Mouse (Mus musculus) intestine, postnatal 0 days (tissue): ENCODE measurements around the gene Epdr1. TPM values are rescaled to one million over a fixed set of nuclear protein-coding genes. Genes with fewer than 3 reads are reported as not detected.

Experiments used
- ATAC-seq: fragments of 200-750 bp; cut with Nextera tagmentation; 2 replicates; pipeline ENCODE4 v1.8.0; 2017; ENCODE audit warnings: mild to moderate bottlenecking, moderate TSS enrichment, moderate library complexity
- H3K27ac ChIP-seq: fragments of 300-500 bp; sonication (generic); 2 replicates; pipeline ENCODE4 v1.5.1; 2014; ENCODE audit warnings: mild to moderate bottlenecking, low read depth, low read length, moderate library complexity
- H3K27me3 ChIP-seq: fragments of 300-500 bp; sonication (generic); replicated peaks from 2 replicates; pipeline ENCODE4 v1.6.1; 2014; ENCODE audit warnings: low read length, mixed read lengths; ENCODE audit not compliant: control insufficient read depth, insufficient read depth
- H3K36me3 ChIP-seq: fragments of 300-500 bp; sonication (generic); 2 replicates; pipeline ENCODE4 v1.6.1; 2014; ENCODE audit warnings: mild to moderate bottlenecking, moderate library complexity; ENCODE audit not compliant: control insufficient read depth, insufficient read depth
- H3K4me1 ChIP-seq: fragments of 300-500 bp; sonication (generic); replicated peaks from 2 replicates; pipeline ENCODE4 v1.6.1; 2014; ENCODE audit warnings: antibody characterized with exemption, low read length, mixed read lengths; ENCODE audit not compliant: control insufficient read depth, insufficient read depth
- H3K4me2 ChIP-seq: fragments of 300-500 bp; sonication (generic); replicated peaks from 2 replicates; pipeline ENCODE4 v1.6.1; 2014; ENCODE audit warnings: low read depth, mild to moderate bottlenecking, moderate library complexity
- H3K4me3 ChIP-seq: fragments of 300-500 bp; sonication (generic); 2 replicates; pipeline ENCODE4 v1.5.1; 2014; ENCODE audit warnings: low read depth, low read length
- H3K9ac ChIP-seq: fragments of 300-500 bp; sonication (generic); 2 replicates; pipeline ENCODE4 v1.6.1; 2014; ENCODE audit warnings: mild to moderate bottlenecking, low read depth, low read length
- H3K9me3 ChIP-seq: fragments of 300-500 bp; sonication (generic); 2 replicates; pipeline ENCODE4 v1.6.1; 2016; ENCODE audit warnings: mixed run types; ENCODE audit not compliant: control insufficient read depth
- CTCF ChIP-seq: sonication (generic); IDR thresholded peaks from 2 replicates; pipeline ENCODE4 v1.5.1; 2016; ENCODE audit warnings: low read depth, mild to moderate bottlenecking, control low read depth, antibody characterized with exemption, moderate library complexity
- WGBS: fragments of 180-500 bp; shearing (Covaris S2); extraction: QIAGEN DNeasy Blood & Tissue Kit; methylation state at CpG from one replicate; pipeline ENCODE4 v1.1.7; 2014; 5-methylcytosine and 5-hydroxymethylcytosine counted together
- polyA plus RNA-seq: library from polyadenylated mRNA; unstranded; fragments of >200 nt; fragmentation: Nextera tagmentation; extraction: Ambion mirVana; gene quantifications from 2 replicates; pipeline ENCODE4 v1.2.1, GENCODE M21; 2015

Gene Epdr1
- 10.8 TPM in 2 replicates for polyA plus RNA-seq

- Histone ChIP-seq H3K4me2 (peak within 1 kb of the TSS; percentile 99), H3K4me1 (peaks cover 13% of the 10 kb centered on the region; the same call in 1 of the 2 replicates), H3K36me3 (no peaks in the 10 kb centered on the region), H3K27ac (peak within 1 kb of the TSS; percentile 21; the same call in 1 of the 2 replicates), H3K4me3 (peak within 1 kb of the TSS; percentile 60), H3K9me3 (no peaks in the 10 kb centered on the region), H3K27me3 (peaks cover 15% of the 10 kb centered on the region), H3K9ac (peak within 1 kb of the TSS; percentile 74)
- WGBS, result under 1% methylated on average over 46 of the region's 46 CpGs
- ATAC-seq, result peak; percentile 81
- peak; percentile 80 for TF ChIP-seq CTCF
These were observed at the start of gene Epdr1 for GRCm38 (mm10) chr13:19619216-19619927. TSS of gene Epdr1 (minus strand) at chr13:19619927.

GRCm38 (mm10) chr13:19668355-19669140, 48.8 kb upstream of the Epdr1 start:
- TF ChIP-seq CTCF, result no peak
- Histone ChIP-seq H3K9me3 (no peaks in the 10 kb centered on the region), H3K27me3 (no peaks in the 10 kb centered on the region), H3K36me3 (no peaks in the 10 kb centered on the region), H3K9ac (no peak overlapping the region), H3K27ac (no peak overlapping the region), H3K4me1 (no peaks in the 10 kb centered on the region), H3K4me2 (no peak overlapping the region), H3K4me3 (no peak overlapping the region)
- ATAC-seq, result no peak
- 80% methylated on average over 4 of the region's 4 CpGs for WGBS

DNA sequence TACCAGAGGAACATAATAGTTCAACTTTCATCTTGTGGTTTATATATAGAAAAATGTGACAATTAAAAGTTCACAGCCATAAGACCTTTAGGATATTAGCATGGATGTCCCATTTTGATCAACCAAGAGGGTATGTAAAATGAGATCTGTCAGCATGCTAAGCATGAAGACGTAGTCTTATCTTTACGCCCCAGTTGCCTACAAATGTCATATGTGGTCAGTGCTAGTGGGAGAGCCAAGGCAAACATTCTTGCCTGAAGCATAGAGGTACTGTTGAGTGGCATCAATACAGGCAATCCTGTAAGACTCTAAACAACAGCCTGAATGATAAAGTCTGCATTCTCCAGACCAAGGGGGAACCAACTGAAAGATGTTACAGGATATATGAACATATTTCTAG, 32.7 kb upstream of the Epdr1 start:
- 92% methylated on average over 2 of the region's 2 CpGs for WGBS

DNA sequence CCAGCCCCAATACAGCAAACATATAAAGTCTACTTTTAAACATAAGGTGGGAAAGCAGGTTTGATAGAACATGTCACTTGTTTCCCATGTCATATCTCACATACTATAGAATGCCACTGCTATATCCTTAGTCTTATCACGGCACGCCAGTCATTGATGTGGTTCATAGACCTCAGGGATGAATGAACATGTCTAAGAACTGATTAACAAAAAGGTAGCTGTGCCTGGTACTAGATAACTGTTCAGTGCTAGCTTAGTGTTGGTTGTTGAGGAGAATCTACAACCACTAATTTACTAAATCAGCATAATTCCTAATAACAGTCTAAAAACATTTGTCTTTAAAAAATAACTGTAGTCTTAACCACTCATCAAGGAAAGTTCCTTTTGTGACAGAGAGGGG, 30.1 kb upstream of the Epdr1 start:
- TF ChIP-seq CTCF, result no peak
- no peak for ATAC-seq
- 86% methylated on average over 2 of the region's 2 CpGs for WGBS

More for the DNA sequence above, 32.7 kb upstream of the Epdr1 start:
- ATAC-seq, result no peak
- no peak for TF ChIP-seq CTCF
- Histone ChIP-seq H3K27ac (no peak overlapping the region), H3K36me3 (no peaks in the 10 kb centered on the region), H3K4me1 (no peaks in the 10 kb centered on the region), H3K9ac (no peak overlapping the region), H3K4me3 (no peak overlapping the region), H3K9me3 (no peaks in the 10 kb centered on the region), H3K27me3 (no peaks in the 10 kb centered on the region), H3K4me2 (no peak overlapping the region)

GRCm38 (mm10) chr13:19644225-19644624, 24.5 kb upstream of the Epdr1 start:
- H3K27me3 ChIP-seq, result no peaks in the 10 kb centered on the region
- H3K4me1 ChIP-seq, result no peaks in the 10 kb centered on the region
- no peak overlapping the region for H3K27ac ChIP-seq
- H3K4me3 ChIP-seq, result no peak overlapping the region
- no peaks in the 10 kb centered on the region for H3K36me3 ChIP-seq
- H3K9me3 ChIP-seq, result no peaks in the 10 kb centered on the region
- peak; percentile 59 for TF ChIP-seq CTCF
- no peak overlapping the region for H3K9ac ChIP-seq
- no peak overlapping the region for H3K4me2 ChIP-seq
- no peak for ATAC-seq
- WGBS, result 66% methylated on average over 2 of the region's 2 CpGs

More for the DNA sequence above, 30.1 kb upstream of the Epdr1 start:
- no peak overlapping the region for H3K9ac ChIP-seq
- H3K36me3 ChIP-seq, result no peaks in the 10 kb centered on the region
- H3K4me3 ChIP-seq, result no peak overlapping the region
- H3K4me2 ChIP-seq, result no peak overlapping the region
- no peaks in the 10 kb centered on the region for H3K9me3 ChIP-seq
- no peaks in the 10 kb centered on the region for H3K27me3 ChIP-seq
- no peak overlapping the region for H3K27ac ChIP-seq
- no peaks in the 10 kb centered on the region for H3K4me1 ChIP-seq

- H3K4me3 ChIP-seq, result no peak overlapping the region
- H3K36me3 ChIP-seq, result no peaks in the 10 kb centered on the region
- no peaks in the 10 kb centered on the region for H3K4me1 ChIP-seq
- H3K9ac ChIP-seq, result no peak overlapping the region
- ATAC-seq, result no peak
- H3K27ac ChIP-seq, result no peak overlapping the region
- no peaks in the 10 kb centered on the region for H3K27me3 ChIP-seq
- no peak for TF ChIP-seq CTCF
- no peak overlapping the region for H3K4me2 ChIP-seq
- WGBS, result 5% methylated on average over 1 of the region's 1 CpGs
- H3K9me3 ChIP-seq, result no peaks in the 10 kb centered on the region
These were observed 23.8 kb upstream of the Epdr1 start for GRCm38 (mm10) chr13:19643519-19643918.
